Mouse (Mus musculus) heart, embryonic 16.5 days (tissue): ENCODE measurements at regions not wholly inside any gene's neighbourhood (a gene's known extent, or its start where the extent isn't known, plus 50 kb on each side); places are given as distances from the start of the nearest gene placed in this dataset.

ENCODE experiments used
- ATAC-seq: fragments of 200-750 bp; cut with Nextera tagmentation; replicated peaks from 2 replicates; pipeline ENCODE4 v1.8.0; 2017; ENCODE audit warnings: moderate number of reproducible peaks; ENCODE audit not compliant: insufficient read depth, low FRiP score; ENCODE audit errors: extremely low read depth
- H3K27ac ChIP-seq: fragments of 300-500 bp; sonication (generic); 2 replicates; pipeline ENCODE4 v1.5.1; 2014; ENCODE audit warnings: mild to moderate bottlenecking, low read length, control low read depth, moderate library complexity
- H3K27me3 ChIP-seq: fragments of 300-500 bp; sonication (generic); 2 replicates; pipeline ENCODE4 v1.6.1; 2014; ENCODE audit warnings: low read length, mixed read lengths; ENCODE audit not compliant: control insufficient read depth, insufficient read depth
- H3K36me3 ChIP-seq: fragments of 300-500 bp; sonication (generic); 2 replicates; pipeline ENCODE4 v1.6.1; 2014; ENCODE audit not compliant: control insufficient read depth, insufficient read depth
- H3K4me1 ChIP-seq: fragments of 300-500 bp; sonication (generic); 2 replicates; pipeline ENCODE4 v1.6.1; 2014; ENCODE audit warnings: low read length, mixed read lengths; ENCODE audit not compliant: control insufficient read depth, insufficient read depth
- H3K4me2 ChIP-seq: fragments of 300-500 bp; sonication (generic); 2 replicates; pipeline ENCODE4 v1.6.1; 2014; ENCODE audit warnings: low read depth, mild to moderate bottlenecking, control low read depth, low read length
- H3K4me3 ChIP-seq: fragments of 300-500 bp; sonication (generic); 2 replicates; pipeline ENCODE4 v1.5.1; 2014; ENCODE audit warnings: mild to moderate bottlenecking, control low read depth, low read length
- H3K9ac ChIP-seq: fragments of 300-500 bp; sonication (generic); 2 replicates; pipeline ENCODE4 v1.6.1; 2014; ENCODE audit warnings: low read length, control low read depth
- H3K9me3 ChIP-seq: fragments of 300-500 bp; sonication (generic); replicated peaks from 2 replicates; pipeline ENCODE4 v1.6.1; 2016; ENCODE audit warnings: low read length; ENCODE audit not compliant: control insufficient read depth
- WGBS: fragments of 180-500 bp; shearing (Covaris S2); extraction: QIAGEN DNeasy Blood & Tissue Kit; methylation state at CpG from one replicate; pipeline ENCODE4 v1.1.7; 2014; 5-methylcytosine and 5-hydroxymethylcytosine counted together

GRCm38 (mm10) chr4:87641551-87641950 lies 391.6 kb downstream of the Mllt3 start:
- ATAC-seq = no peak
- H3K4me1 ChIP-seq = no peaks in the 10 kb centered on the region
- no peak overlapping the region for H3K9ac ChIP-seq
- H3K27ac ChIP-seq = no peak overlapping the region
- H3K9me3 ChIP-seq = no peaks in the 10 kb centered on the region; the same call in none of the 2 replicates
- 61% methylated on average over 3 of the region's 3 CpGs for WGBS
- no peak overlapping the region for H3K4me3 ChIP-seq
- no peaks in the 10 kb centered on the region for H3K27me3 ChIP-seq
- H3K36me3 ChIP-seq = no peaks in the 10 kb centered on the region
- no peak overlapping the region for H3K4me2 ChIP-seq

GRCm38 (mm10) chr4:87638380-87638646 lies 394.9 kb downstream of the Mllt3 start:
- no peaks in the 10 kb centered on the region for H3K36me3 ChIP-seq
- no peak overlapping the region for H3K27ac ChIP-seq
- H3K27me3 ChIP-seq = no peaks in the 10 kb centered on the region
- 47% methylated on average over 1 of the region's 1 CpGs for WGBS
- H3K9ac ChIP-seq = no peak overlapping the region
- H3K4me2 ChIP-seq = no peak overlapping the region
- no peak for ATAC-seq
- no peaks in the 10 kb centered on the region for H3K4me1 ChIP-seq
- no peaks in the 10 kb centered on the region; the same call in 1 of the 2 replicates for H3K9me3 ChIP-seq
- no peak overlapping the region for H3K4me3 ChIP-seq

- H3K36me3 ChIP-seq = no peaks in the 10 kb centered on the region
- no peak overlapping the region for H3K27ac ChIP-seq
- H3K4me2 ChIP-seq = no peak overlapping the region
- no peaks in the 10 kb centered on the region for H3K4me1 ChIP-seq
- H3K9me3 ChIP-seq = no peaks in the 10 kb centered on the region; the same call in 1 of the 2 replicates
- WGBS = 69% methylated on average over 3 of the region's 3 CpGs
- H3K9ac ChIP-seq = no peak overlapping the region
- no peaks in the 10 kb centered on the region for H3K27me3 ChIP-seq
- H3K4me3 ChIP-seq = no peak overlapping the region
- ATAC-seq = no peak
Measured at GRCm38 (mm10) chr4:87637629-87638379, 395.4 kb downstream of the Mllt3 start.

- H3K9ac ChIP-seq = no peak overlapping the region
- ATAC-seq = no peak
- H3K36me3 ChIP-seq = no peaks in the 10 kb centered on the region
- H3K4me3 ChIP-seq = no peak overlapping the region
- H3K27ac ChIP-seq = no peak overlapping the region
- no peak overlapping the region for H3K4me2 ChIP-seq
- H3K9me3 ChIP-seq = no peaks in the 10 kb centered on the region
- no peaks in the 10 kb centered on the region for H3K4me1 ChIP-seq
- 76% methylated on average over 1 of the region's 1 CpGs for WGBS
- no peaks in the 10 kb centered on the region for H3K27me3 ChIP-seq
Measured at GRCm38 (mm10) chr4:87611116-87611515, 380.8 kb upstream of the Slc24a2 start.

GRCm38 (mm10) chr4:87593644-87594043 lies 363.4 kb upstream of the Slc24a2 start:
- ATAC-seq = no peak
- 67% methylated on average over 3 of the region's 3 CpGs for WGBS
- Histone ChIP-seq H3K4me2 (no peak overlapping the region), H3K4me3 (no peak overlapping the region), H3K27me3 (no peaks in the 10 kb centered on the region), H3K27ac (no peak overlapping the region), H3K9me3 (no peaks in the 10 kb centered on the region), H3K4me1 (no peaks in the 10 kb centered on the region), H3K9ac (no peak overlapping the region), H3K36me3 (no peaks in the 10 kb centered on the region)

GRCm38 (mm10) chr4:87590797-87591196 lies 360.5 kb upstream of the Slc24a2 start:
- WGBS = 75% methylated on average over 3 of the region's 3 CpGs
- no peaks in the 10 kb centered on the region for H3K36me3 ChIP-seq
- H3K4me2 ChIP-seq = no peak overlapping the region
- no peak overlapping the region for H3K9ac ChIP-seq
- no peak overlapping the region for H3K4me3 ChIP-seq
- no peaks in the 10 kb centered on the region for H3K4me1 ChIP-seq
- ATAC-seq = no peak
- no peak overlapping the region for H3K27ac ChIP-seq
- H3K9me3 ChIP-seq = no peaks in the 10 kb centered on the region
- H3K27me3 ChIP-seq = no peaks in the 10 kb centered on the region

- H3K4me2 ChIP-seq = no peak overlapping the region
- H3K36me3 ChIP-seq = no peaks in the 10 kb centered on the region
- no peaks in the 10 kb centered on the region for H3K27me3 ChIP-seq
- no peaks in the 10 kb centered on the region for H3K9me3 ChIP-seq
- H3K4me1 ChIP-seq = no peaks in the 10 kb centered on the region
- H3K27ac ChIP-seq = no peak overlapping the region
- WGBS = 64% methylated on average over 3 of the region's 3 CpGs
- no peak overlapping the region for H3K4me3 ChIP-seq
- no peak for ATAC-seq
- H3K9ac ChIP-seq = no peak overlapping the region
Measured at GRCm38 (mm10) chr4:87578164-87578563, 347.9 kb upstream of the Slc24a2 start.

- H3K4me3 ChIP-seq = no peak overlapping the region
- H3K4me2 ChIP-seq = no peak overlapping the region
- H3K27ac ChIP-seq = no peak overlapping the region
- H3K36me3 ChIP-seq = no peaks in the 10 kb centered on the region
- H3K4me1 ChIP-seq = no peaks in the 10 kb centered on the region
- no peaks in the 10 kb centered on the region for H3K27me3 ChIP-seq
- H3K9me3 ChIP-seq = no peaks in the 10 kb centered on the region
- WGBS = 85% methylated on average over 8 of the region's 8 CpGs
- ATAC-seq = no peak
- H3K9ac ChIP-seq = no peak overlapping the region
Measured at GRCm38 (mm10) chr4:87570950-87571349, 340.7 kb upstream of the Slc24a2 start.

GRCm38 (mm10) chr4:87570470-87570891 lies 340.2 kb upstream of the Slc24a2 start:
- no peaks in the 10 kb centered on the region for H3K4me1 ChIP-seq
- WGBS = 66% methylated on average over 13 of the region's 13 CpGs
- H3K36me3 ChIP-seq = no peaks in the 10 kb centered on the region
- ATAC-seq = no peak
- H3K4me3 ChIP-seq = no peak overlapping the region
- H3K27ac ChIP-seq = no peak overlapping the region
- no peaks in the 10 kb centered on the region for H3K9me3 ChIP-seq
- H3K27me3 ChIP-seq = no peaks in the 10 kb centered on the region
- no peak overlapping the region for H3K9ac ChIP-seq
- no peak overlapping the region for H3K4me2 ChIP-seq
